Mouse (Mus musculus): Measurements from ENCODE around the gene Nup50. TPM values are rescaled to one million over a fixed set of nuclear protein-coding genes. Genes with fewer than 3 reads are reported as not detected.

The Nup50 gene
- polyA plus RNA-seq, 1 experiment from 2014 or later = 22.4 TPM

DNA sequence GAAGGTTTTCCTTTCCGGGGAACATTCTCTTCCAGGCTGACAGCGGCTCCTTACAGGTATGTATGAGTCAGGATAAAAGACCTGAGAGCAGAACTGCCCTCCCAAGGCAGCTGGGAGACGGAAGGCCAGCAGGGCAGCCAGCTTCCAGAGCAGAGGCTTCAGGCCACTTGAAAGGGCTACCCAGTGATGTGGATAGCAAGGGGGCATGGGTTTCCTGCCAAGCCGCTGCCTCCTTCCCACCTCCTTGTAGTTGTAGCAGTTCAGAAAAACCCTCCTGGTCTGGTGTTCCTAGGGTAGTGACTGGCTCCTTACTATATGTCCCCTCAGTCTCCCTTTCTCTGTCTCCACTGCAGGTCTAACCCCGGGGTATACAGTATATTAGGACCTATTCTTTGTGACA, 21.1 kb downstream of the Nup50 start:
- Histone ChIP-seq H3K27me3 (ENCODE audit: insufficient read depth, low read length) (no peaks in the 10 kb centered on the region), H3K27ac (no peak overlapping the region), H3K9ac (ENCODE audit: low read depth, low read length) (no peak overlapping the region), H3K9me3 (replicated peaks; ENCODE audit: low read length) (no peaks in the 10 kb centered on the region), H3K36me3 (ENCODE audit: insufficient read depth, low read length) (peaks cover 18% of the 10 kb centered on the region), H3K4me3 (replicated peaks; ENCODE audit: low read depth, low read length) (no peak overlapping the region), H3K4me2 (ENCODE audit: low read length) (no peak overlapping the region), H3K4me1 (replicated peaks; ENCODE audit: insufficient read depth, low read length) (no peaks in the 10 kb centered on the region)
- DNase-seq (ENCODE audit: low spot score) = no peak
- no peak for ATAC-seq (replicated peaks; ENCODE audit: low FRiP score, low read depth)
- WGBS = 87% methylated on average over 5 of the region's 5 CpGs
- no peak for TF ChIP-seq CTCF (IDR thresholded peaks at IDR 0.05; ENCODE audit: low read depth)

DNA sequence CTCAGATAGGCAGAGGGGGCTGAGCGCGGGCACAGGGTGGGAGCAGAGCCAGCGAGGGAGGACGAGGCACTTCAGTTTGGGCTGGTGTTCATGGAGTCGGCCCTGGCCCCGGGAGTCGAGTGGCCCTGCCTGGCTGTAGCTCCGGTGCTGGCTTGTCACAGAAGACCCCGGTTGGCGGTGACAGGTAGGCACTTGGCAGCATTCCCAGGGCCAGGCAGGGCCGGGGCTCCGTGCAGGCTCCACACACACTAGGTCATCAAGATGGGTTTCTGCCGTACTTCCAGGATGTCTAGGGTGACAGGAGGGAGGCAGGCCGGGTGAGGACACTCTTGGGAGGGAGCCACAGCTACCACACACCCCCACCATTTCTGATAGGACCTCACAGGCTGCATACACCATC, 25.8 kb downstream of the Nup50 start:
- TF ChIP-seq CTCF (IDR thresholded peaks at IDR 0.05; ENCODE audit: low read depth) = no peak
- 88% methylated on average over 14 of the region's 14 CpGs for WGBS
- no peaks in the 10 kb centered on the region for H3K4me1 ChIP-seq (replicated peaks; ENCODE audit: insufficient read depth, low read length)
- H3K4me2 ChIP-seq (ENCODE audit: low read length) = no peak overlapping the region
- H3K4me3 ChIP-seq (replicated peaks; ENCODE audit: low read depth, low read length) = no peak overlapping the region
- no peaks in the 10 kb centered on the region for H3K27me3 ChIP-seq (ENCODE audit: insufficient read depth, low read length)
- no peak overlapping the region for H3K27ac ChIP-seq
- no peak overlapping the region for H3K9ac ChIP-seq (ENCODE audit: low read depth, low read length)
- H3K9me3 ChIP-seq (replicated peaks; ENCODE audit: low read length) = no peaks in the 10 kb centered on the region
- ATAC-seq (replicated peaks; ENCODE audit: low FRiP score, low read depth) (no peak), DNase-seq (ENCODE audit: low spot score) (no peak)
- H3K36me3 ChIP-seq (ENCODE audit: insufficient read depth, low read length) = peaks cover 29% of the 10 kb centered on the region

DNA sequence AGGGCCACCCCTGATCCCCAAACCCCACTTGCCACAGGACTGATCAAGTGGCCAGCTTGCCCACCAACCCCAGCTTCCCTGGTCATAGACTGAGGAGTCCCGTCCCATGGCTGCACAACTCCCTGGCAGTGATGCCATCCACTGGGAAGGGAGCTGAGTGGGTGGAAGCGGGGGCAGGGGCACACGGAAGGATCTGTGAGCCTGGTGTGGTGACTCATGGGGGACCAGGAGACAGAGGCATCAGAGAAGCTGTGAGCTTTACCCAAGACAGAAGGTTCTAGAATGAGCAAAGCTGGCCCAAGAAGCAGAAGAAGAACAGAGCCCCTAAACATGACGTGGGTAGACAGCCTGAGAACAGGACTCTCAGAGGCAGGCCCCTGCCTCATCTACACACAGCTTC, 26.8 kb downstream of the Nup50 start:
- Histone ChIP-seq H3K4me3 (replicated peaks; ENCODE audit: low read depth, low read length) (no peak overlapping the region), H3K4me2 (ENCODE audit: low read length) (no peak overlapping the region), H3K27me3 (ENCODE audit: insufficient read depth, low read length) (no peaks in the 10 kb centered on the region), H3K9me3 (replicated peaks; ENCODE audit: low read length) (no peaks in the 10 kb centered on the region), H3K9ac (ENCODE audit: low read depth, low read length) (no peak overlapping the region), H3K4me1 (replicated peaks; ENCODE audit: insufficient read depth, low read length) (no peaks in the 10 kb centered on the region), H3K36me3 (ENCODE audit: insufficient read depth, low read length) (peaks cover 31% of the 10 kb centered on the region), H3K27ac (no peak overlapping the region)
- no peak for ATAC-seq (replicated peaks; ENCODE audit: low FRiP score, low read depth)
- no peak for TF ChIP-seq CTCF (IDR thresholded peaks at IDR 0.05; ENCODE audit: low read depth)
- no peak for DNase-seq (ENCODE audit: low spot score)
- 90% methylated on average over 4 of the region's 4 CpGs for WGBS

DNA sequence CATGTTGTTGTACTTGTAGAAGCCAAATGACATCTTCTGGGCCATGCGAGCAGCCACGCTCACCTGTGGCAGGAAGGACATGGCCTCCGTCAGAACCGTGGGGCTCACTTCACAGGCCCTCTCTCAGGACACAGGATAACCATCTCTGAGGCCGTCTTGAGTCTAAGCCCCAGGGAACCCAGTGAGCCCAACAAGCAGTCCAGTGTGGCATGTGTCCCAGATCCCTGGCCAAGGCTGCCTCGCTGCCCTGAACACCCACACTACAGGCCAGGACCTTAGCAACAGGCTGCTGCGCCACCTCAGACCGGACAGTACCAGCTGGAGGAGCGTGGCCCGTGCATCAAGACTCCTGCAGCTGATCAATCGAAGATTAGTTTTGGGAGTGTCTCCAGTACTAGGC, 30.0 kb downstream of the Nup50 start:
- no peak overlapping the region for H3K27ac ChIP-seq
- H3K9me3 ChIP-seq (replicated peaks; ENCODE audit: low read length) = no peaks in the 10 kb centered on the region
- ATAC-seq (replicated peaks; ENCODE audit: low FRiP score, low read depth) (no peak), DNase-seq (ENCODE audit: low spot score) (no peak)
- no peak for TF ChIP-seq CTCF (IDR thresholded peaks at IDR 0.05; ENCODE audit: low read depth)
- H3K4me1 ChIP-seq (replicated peaks; ENCODE audit: insufficient read depth, low read length) = no peaks in the 10 kb centered on the region
- H3K4me2 ChIP-seq (ENCODE audit: low read length) = no peak overlapping the region
- H3K9ac ChIP-seq (ENCODE audit: low read depth, low read length) = no peak overlapping the region
- H3K36me3 ChIP-seq (ENCODE audit: insufficient read depth, low read length) = peaks cover 33% of the 10 kb centered on the region
- H3K4me3 ChIP-seq (replicated peaks; ENCODE audit: low read depth, low read length) = no peak overlapping the region
- whole genome bisulfite sequencing = 82% methylated on average over 11 of the region's 11 CpGs
- H3K27me3 ChIP-seq (ENCODE audit: insufficient read depth, low read length) = no peaks in the 10 kb centered on the region

DNA sequence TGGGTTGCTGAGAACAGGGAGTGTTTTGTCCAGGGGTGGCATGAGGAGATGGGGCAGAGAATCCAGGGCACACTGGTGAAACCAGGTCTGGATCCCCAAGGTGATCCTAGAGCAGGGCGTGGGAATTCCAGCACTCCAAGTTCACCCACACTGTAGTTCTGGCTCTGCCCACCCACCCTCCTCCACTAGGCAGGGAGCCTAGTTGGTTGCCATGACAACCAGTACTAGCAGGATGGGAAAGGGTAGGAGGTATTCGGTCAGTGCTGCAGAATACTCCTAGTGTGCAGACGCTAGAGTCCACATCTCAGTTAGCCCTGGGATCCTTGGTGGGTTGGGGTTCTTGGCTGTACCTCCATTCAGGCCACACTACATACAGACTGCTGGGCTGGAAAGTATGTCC, 34.6 kb downstream of the Nup50 start:
- no peak for ATAC-seq (replicated peaks; ENCODE audit: low FRiP score, low read depth)
- no peaks in the 10 kb centered on the region for H3K9me3 ChIP-seq (replicated peaks; ENCODE audit: low read length)

DNA sequence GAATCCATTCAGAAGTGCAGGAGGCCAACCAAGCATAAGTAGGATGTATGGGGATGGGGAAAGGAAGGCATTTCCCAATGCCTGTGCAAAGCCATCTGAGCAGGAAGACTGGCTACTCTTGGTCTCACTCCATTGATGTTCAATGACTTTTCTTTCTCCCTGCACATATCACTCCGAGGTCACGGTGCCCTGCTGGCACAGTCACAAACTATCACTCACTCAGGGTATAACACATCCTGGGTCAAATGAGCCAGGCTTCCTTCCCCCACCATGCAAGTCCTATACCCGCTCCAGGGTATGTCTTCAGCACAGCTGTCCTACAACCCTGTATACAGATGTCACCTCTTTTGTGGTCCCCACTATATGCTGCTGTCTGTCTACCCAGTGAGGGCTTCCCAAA, 35.1 kb downstream of the Nup50 start:
- no peaks in the 10 kb centered on the region for H3K9me3 ChIP-seq (replicated peaks; ENCODE audit: low read length)
- no peak overlapping the region for H3K9ac ChIP-seq (ENCODE audit: low read depth, low read length)
- H3K4me1 ChIP-seq (replicated peaks; ENCODE audit: insufficient read depth, low read length) = no peaks in the 10 kb centered on the region
- no peaks in the 10 kb centered on the region for H3K27me3 ChIP-seq (ENCODE audit: insufficient read depth, low read length)
- H3K4me2 ChIP-seq (ENCODE audit: low read length) = no peak overlapping the region
- no peak for ATAC-seq (replicated peaks; ENCODE audit: low FRiP score, low read depth)
- no peak overlapping the region for H3K27ac ChIP-seq
- 93% methylated on average over 3 of the region's 3 CpGs for WGBS
- H3K36me3 ChIP-seq (ENCODE audit: insufficient read depth, low read length) = peaks cover 16% of the 10 kb centered on the region; the same call in 1 of the 2 replicates
- no peak overlapping the region for H3K4me3 ChIP-seq (replicated peaks; ENCODE audit: low read depth, low read length)
- TF ChIP-seq CTCF (IDR thresholded peaks at IDR 0.05; ENCODE audit: low read depth) = no peak
- DNase-seq (ENCODE audit: low spot score) = no peak

More for the DNA sequence above, 34.6 kb downstream of the Nup50 start:
- no peak overlapping the region for H3K4me3 ChIP-seq (replicated peaks; ENCODE audit: low read depth, low read length)
- H3K4me1 ChIP-seq (replicated peaks; ENCODE audit: insufficient read depth, low read length) = no peaks in the 10 kb centered on the region
- TF ChIP-seq CTCF (IDR thresholded peaks at IDR 0.05; ENCODE audit: low read depth) = no peak
- H3K27me3 ChIP-seq (ENCODE audit: insufficient read depth, low read length) = no peaks in the 10 kb centered on the region
- H3K36me3 ChIP-seq (ENCODE audit: insufficient read depth, low read length) = peaks cover 19% of the 10 kb centered on the region; the same call in 1 of the 2 replicates
- H3K4me2 ChIP-seq (ENCODE audit: low read length) = no peak overlapping the region
- H3K9ac ChIP-seq (ENCODE audit: low read depth, low read length) = no peak overlapping the region
- no peak overlapping the region for H3K27ac ChIP-seq
- DNase-seq (ENCODE audit: low spot score) = peak; percentile 11
- 38% methylated on average over 3 of the region's 3 CpGs for WGBS

DNA sequence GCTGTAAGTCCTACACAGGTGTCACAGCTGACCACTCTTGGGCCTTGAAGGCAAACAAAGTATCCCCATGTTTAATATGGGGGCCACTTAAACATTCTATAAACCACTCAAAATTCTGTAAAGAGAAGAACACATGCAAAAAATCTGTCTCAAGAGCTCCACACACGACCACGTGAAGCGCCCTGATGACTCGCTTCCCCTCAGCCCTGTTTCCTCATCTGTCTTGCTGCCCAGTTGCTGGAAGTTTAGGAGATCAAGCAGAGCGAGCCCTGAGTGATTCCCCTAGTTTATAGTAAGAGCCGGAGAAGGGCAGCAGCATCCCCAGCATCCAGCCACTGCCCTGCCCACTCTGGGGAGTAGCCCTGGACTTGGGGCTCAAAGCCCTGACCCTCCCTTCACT, 36.7 kb downstream of the Nup50 start:
- TF ChIP-seq CTCF (IDR thresholded peaks at IDR 0.05; ENCODE audit: low read depth) = no peak
- 79% methylated on average over 6 of the region's 6 CpGs for WGBS
- DNase-seq (ENCODE audit: low spot score) (no peak), ATAC-seq (replicated peaks; ENCODE audit: low FRiP score, low read depth) (no peak)
- Histone ChIP-seq H3K36me3 (ENCODE audit: insufficient read depth, low read length) (peaks cover 8% of the 10 kb centered on the region; the same call in 1 of the 2 replicates), H3K27ac (no peak overlapping the region), H3K9me3 (replicated peaks; ENCODE audit: low read length) (no peaks in the 10 kb centered on the region), H3K4me1 (replicated peaks; ENCODE audit: insufficient read depth, low read length) (no peaks in the 10 kb centered on the region), H3K4me2 (ENCODE audit: low read length) (no peak overlapping the region), H3K27me3 (ENCODE audit: insufficient read depth, low read length) (no peaks in the 10 kb centered on the region), H3K4me3 (replicated peaks; ENCODE audit: low read depth, low read length) (no peak overlapping the region), H3K9ac (ENCODE audit: low read depth, low read length) (no peak overlapping the region)

All from kidney, postnatal 0 days (tissue).